Mouse (Mus musculus) forebrain, embryonic 11.5 days (tissue): ENCODE measurements around the gene Ppp3ca. TPM values are rescaled to one million over a fixed set of nuclear protein-coding genes. Genes with fewer than 3 reads are reported as not detected.

Experiments
- ATAC-seq: fragments of 200-750 bp; cut with Nextera tagmentation; replicated peaks from 2 replicates; pipeline ENCODE4 v1.8.0; 2017; ENCODE audit warnings: moderate TSS enrichment; ENCODE audit not compliant: low FRiP score
- DNase-seq: peaks from one replicate; pipeline ENCODE4 v3.0.0-alpha.2; 2017; ENCODE audit warnings: low spot score
- H3K27ac ChIP-seq: fragments of 300-500 bp; sonication (generic); 2 replicates; pipeline ENCODE4 v1.5.1; 2014; ENCODE audit warnings: low read depth, low read length
- H3K27me3 ChIP-seq: fragments of 300-500 bp; sonication (generic); 2 replicates; pipeline ENCODE4 v1.6.1; 2014; ENCODE audit warnings: mild to moderate bottlenecking, low read length, mixed read lengths; ENCODE audit not compliant: control insufficient read depth, insufficient read depth
- H3K36me3 ChIP-seq: fragments of 300-500 bp; sonication (generic); 2 replicates; pipeline ENCODE4 v1.6.1; 2014; ENCODE audit warnings: mild to moderate bottlenecking, low read length, moderate library complexity, mixed read lengths; ENCODE audit not compliant: control insufficient read depth, insufficient read depth
- H3K4me1 ChIP-seq: fragments of 300-500 bp; sonication (generic); replicated peaks from 2 replicates; pipeline ENCODE4 v1.6.1; 2014; ENCODE audit warnings: low read length, mixed read lengths; ENCODE audit not compliant: control insufficient read depth, insufficient read depth
- H3K4me2 ChIP-seq: fragments of 300-500 bp; sonication (generic); 2 replicates; pipeline ENCODE4 v1.6.1; 2014; ENCODE audit warnings: low read depth, mild to moderate bottlenecking, low read length, moderate library complexity, mixed read lengths; ENCODE audit not compliant: severe bottlenecking
- H3K4me3 ChIP-seq: fragments of 300-500 bp; sonication (generic); 2 replicates; pipeline ENCODE4 v1.5.1; 2014; ENCODE audit warnings: low read depth, low read length
- H3K9ac ChIP-seq: fragments of 300-500 bp; sonication (generic); 2 replicates; pipeline ENCODE4 v1.6.1; 2014; ENCODE audit warnings: low read length
- H3K9me3 ChIP-seq: fragments of 300-500 bp; sonication (generic); 2 replicates; pipeline ENCODE4 v1.6.1; 2016; ENCODE audit warnings: low read length, mixed read lengths; ENCODE audit not compliant: control insufficient read depth
- WGBS: fragments of 180-500 bp; shearing (Covaris S2); extraction: QIAGEN DNeasy Blood & Tissue Kit; methylation state at CpG from one replicate; pipeline ENCODE4 v1.1.7; 2014; 5-methylcytosine and 5-hydroxymethylcytosine counted together
- polyA plus RNA-seq: library from polyadenylated mRNA; unstranded; fragments of >200 nt; fragmentation: Nextera tagmentation; extraction: Ambion mirVana; gene quantifications from 2 replicates; pipeline ENCODE4 v1.2.1, GENCODE M21; 2014

Gene Ppp3ca
- polyA plus RNA-seq, 1 experiment from 2014 or later: 59.0 TPM

DNA sequence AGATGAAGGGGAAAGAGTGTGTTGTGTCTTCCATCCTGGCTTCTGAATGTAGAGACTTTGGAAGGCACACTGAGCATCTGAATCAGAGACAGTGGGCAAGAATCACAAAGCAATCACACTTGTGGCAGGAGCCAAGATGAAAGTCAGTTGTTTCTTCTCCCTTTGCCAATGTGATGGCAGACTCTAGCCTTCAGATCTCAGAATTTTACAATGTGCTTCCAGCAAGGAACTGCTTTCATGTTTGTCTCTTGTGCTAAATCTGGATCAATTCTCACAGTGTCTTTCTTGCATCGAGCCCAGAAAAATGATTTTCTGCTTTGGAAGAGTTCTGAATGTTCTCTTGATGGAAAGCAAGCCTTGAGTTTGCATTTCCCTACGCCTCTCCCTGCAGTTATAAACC lies 297.6 kb downstream of the Ppp3ca start:
- Histone ChIP-seq H3K9ac (no peak overlapping the region), H3K4me1 (no peaks in the 10 kb centered on the region), H3K9me3 (no peaks in the 10 kb centered on the region), H3K4me2 (no peak overlapping the region), H3K27me3 (no peaks in the 10 kb centered on the region), H3K36me3 (no peaks in the 10 kb centered on the region), H3K27ac (no peak overlapping the region), H3K4me3 (no peak overlapping the region)
- DNase-seq: no peak
- no peak for ATAC-seq
- 88% methylated on average over 2 of the region's 2 CpGs for WGBS

- Histone ChIP-seq H3K4me2 (no peak overlapping the region), H3K36me3 (no peaks in the 10 kb centered on the region), H3K4me1 (no peaks in the 10 kb centered on the region), H3K9ac (no peak overlapping the region), H3K27me3 (no peaks in the 10 kb centered on the region), H3K27ac (no peak overlapping the region), H3K9me3 (no peaks in the 10 kb centered on the region), H3K4me3 (no peak overlapping the region)
- WGBS: 89% methylated on average over 4 of the region's 4 CpGs
- DNase-seq (no peak), ATAC-seq (no peak)
Observed at GRCm38 (mm10) chr3:136969796-136970195, 299.9 kb downstream of the Ppp3ca start.

GRCm38 (mm10) chr3:136977859-136978258 lies 307.9 kb downstream of the Ppp3ca start:
- Histone ChIP-seq H3K9me3 (no peaks in the 10 kb centered on the region), H3K4me1 (no peaks in the 10 kb centered on the region), H3K9ac (no peak overlapping the region), H3K27ac (no peak overlapping the region), H3K4me2 (no peak overlapping the region), H3K4me3 (no peak overlapping the region), H3K27me3 (no peaks in the 10 kb centered on the region), H3K36me3 (no peaks in the 10 kb centered on the region)
- 68% methylated on average over 1 of the region's 1 CpGs for WGBS
- ATAC-seq (no peak), DNase-seq (no peak)

DNA sequence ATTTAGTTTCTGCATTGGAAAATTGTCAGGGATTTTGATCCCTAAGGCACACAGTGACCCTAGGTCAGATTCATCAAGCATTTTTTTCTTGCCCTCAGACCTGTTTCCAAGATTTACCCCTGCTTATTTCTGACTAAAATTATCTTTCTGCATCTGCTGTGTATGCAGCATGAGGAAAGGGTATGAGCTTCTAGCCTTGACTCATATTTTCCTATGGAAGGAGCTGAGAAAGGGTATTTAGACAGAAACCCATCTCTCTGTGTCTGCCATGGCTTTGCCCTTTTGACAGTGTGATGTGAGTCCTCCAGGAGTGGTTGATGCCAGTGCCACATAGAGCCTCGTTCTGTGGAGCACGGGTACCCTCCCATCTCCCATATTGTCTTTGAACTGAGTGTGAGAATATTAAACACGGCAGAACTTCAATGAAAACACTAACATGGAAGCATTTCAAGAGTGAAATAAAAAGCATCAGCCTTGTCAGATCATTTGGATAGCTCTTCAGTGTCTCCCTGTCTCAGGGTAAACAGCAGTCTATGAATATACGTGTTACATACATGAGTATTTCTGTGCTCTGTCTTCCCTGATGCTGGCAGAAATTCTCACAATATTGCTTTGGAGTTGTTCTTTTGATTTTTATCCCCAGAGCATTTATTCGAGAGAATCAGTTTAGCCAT lies 311.1 kb downstream of the Ppp3ca start:
- Histone ChIP-seq H3K9me3 (no peaks in the 10 kb centered on the region), H3K4me3 (no peak overlapping the region), H3K27ac (no peak overlapping the region), H3K9ac (no peak overlapping the region), H3K36me3 (no peaks in the 10 kb centered on the region), H3K27me3 (no peaks in the 10 kb centered on the region), H3K4me2 (no peak overlapping the region), H3K4me1 (no peaks in the 10 kb centered on the region)
- WGBS: 92% methylated on average over 5 of the region's 5 CpGs
- no peak for DNase-seq
- no peak for ATAC-seq

- Histone ChIP-seq H3K9me3 (no peaks in the 10 kb centered on the region), H3K4me3 (no peak overlapping the region), H3K4me1 (no peaks in the 10 kb centered on the region), H3K9ac (no peak overlapping the region), H3K27me3 (no peaks in the 10 kb centered on the region), H3K27ac (no peak overlapping the region), H3K36me3 (no peaks in the 10 kb centered on the region), H3K4me2 (no peak overlapping the region)
- ATAC-seq (no peak), DNase-seq (no peak)
- 91% methylated on average over 4 of the region's 4 CpGs for WGBS
Observed at GRCm38 (mm10) chr3:136981589-136981924, 311.6 kb downstream of the Ppp3ca start.

DNA sequence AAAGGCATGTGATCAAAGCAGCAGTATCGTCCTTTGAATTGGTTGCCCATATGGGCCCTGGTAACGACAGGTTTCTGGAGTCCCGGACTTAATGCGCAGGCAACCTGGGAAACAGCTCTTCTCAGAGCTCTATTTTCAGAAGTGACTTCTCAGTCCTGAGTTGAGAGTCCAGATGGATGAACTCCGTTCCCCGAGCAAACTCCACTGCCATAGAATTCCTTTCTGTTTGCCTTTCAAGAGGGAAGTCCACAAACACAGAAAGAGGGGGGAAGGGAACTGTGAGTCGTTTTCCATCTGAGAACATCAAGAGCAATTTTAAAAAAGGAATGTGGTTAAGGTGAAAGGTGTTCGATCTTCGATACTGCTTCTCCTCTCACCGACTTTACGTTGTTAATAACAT lies 312.1 kb downstream of the Ppp3ca start:
- 91% methylated on average over 11 of the region's 11 CpGs for WGBS
- H3K9ac ChIP-seq: no peak overlapping the region
- no peak overlapping the region for H3K27ac ChIP-seq
- no peaks in the 10 kb centered on the region for H3K9me3 ChIP-seq
- no peak overlapping the region for H3K4me3 ChIP-seq
- ATAC-seq (no peak), DNase-seq (no peak)
- H3K4me2 ChIP-seq: no peak overlapping the region
- no peaks in the 10 kb centered on the region for H3K27me3 ChIP-seq
- no peaks in the 10 kb centered on the region for H3K36me3 ChIP-seq
- H3K4me1 ChIP-seq: no peaks in the 10 kb centered on the region

GRCm38 (mm10) chr3:136986096-136986881 lies 316.4 kb downstream of the Ppp3ca start:
- no peak overlapping the region for H3K9ac ChIP-seq
- no peak overlapping the region for H3K27ac ChIP-seq
- no peaks in the 10 kb centered on the region for H3K9me3 ChIP-seq
- H3K4me1 ChIP-seq: no peaks in the 10 kb centered on the region
- no peak overlapping the region for H3K4me2 ChIP-seq
- DNase-seq: no peak
- no peaks in the 10 kb centered on the region for H3K27me3 ChIP-seq
- no peak for ATAC-seq
- WGBS: 50% methylated on average over 3 of the region's 3 CpGs
- H3K4me3 ChIP-seq: no peak overlapping the region
- H3K36me3 ChIP-seq: no peaks in the 10 kb centered on the region
